Mouse (Mus musculus): Measurements from ENCODE around the gene D930048N14Rik. TPM values are rescaled to one million over a fixed set of nuclear protein-coding genes. Genes with fewer than 3 reads are reported as not detected.

Gene D930048N14Rik
- total RNA-seq, 1 experiment: 4.1 TPM

- Histone ChIP-seq H3K4me1 (ENCODE audit: control insufficient read depth in 2 of 2, insufficient read depth in 2 of 2, low read length in 2 of 2, poor library complexity in 1 of 2) (peaks cover 6 to 9% of the 10 kb centered on the region in 2 experiments; a peak in 3 of 4 replicates), H3K4me3 (ENCODE audit: insufficient read depth in 1 of 2, low read depth in 1 of 2, low read length in 2 of 2, poor library complexity in 1 of 2, severe bottlenecking in 1 of 2) (no peak overlapping the region), H3K9ac (ENCODE audit: insufficient read depth, low read depth, low read length, poor library complexity, severe bottlenecking) (no peak overlapping the region), H3K36me3 (ENCODE audit: control insufficient read depth, insufficient read depth, low read length, poor library complexity, severe bottlenecking) (no peaks in the 10 kb centered on the region), H3K9me3 (ENCODE audit: control insufficient read depth, insufficient read depth, low read depth, low read length) (peaks cover 7% of the 10 kb centered on the region), H3K27ac (ENCODE audit: insufficient read depth, low read depth, low read length, poor library complexity, severe bottlenecking) (no peak overlapping the region)
- in situ Hi-C loops (cut with MboI; ENCODE audit: low sequenced_read_pairs in 2 of 2, unreplicated experiment in 2 of 2): no loop called here
- TF ChIP-seq HCFC1 (IDR thresholded peaks at IDR 0.05; ENCODE audit: borderline replicate concordance, insufficient read depth, low read length) (no peak), CHD2 (IDR thresholded peaks at IDR 0.05; ENCODE audit: low read depth, low read length) (no peak), ZNF384 (IDR thresholded peaks at IDR 0.05; ENCODE audit: low read depth, low read length) (no peak), ZC3H11A (IDR thresholded peaks at IDR 0.05; ENCODE audit: borderline replicate concordance, low read depth, low read length) (no peak), MAFK (IDR thresholded peaks at IDR 0.05; ENCODE audit: insufficient read depth, low read depth, low read length) (no peak)
- DNase-seq (ENCODE audit: low read depth, low spot score): no peak
Observed at GRCm38 (mm10) chr11:51671376-51671775, 20.6 kb downstream of the D930048N14Rik start.

GRCm38 (mm10) chr11:51673291-51673690, 22.5 kb downstream of the D930048N14Rik start:
- Histone ChIP-seq H3K27ac (ENCODE audit: insufficient read depth, low read depth, low read length, poor library complexity, severe bottlenecking) (0 out of 2 replicates have a peak overlapping the region, but pooled peaks have one; percentile 38), H3K9me3 (ENCODE audit: control insufficient read depth, insufficient read depth, low read depth, low read length) (peaks cover 7% of the 10 kb centered on the region), H3K9ac (ENCODE audit: insufficient read depth, low read depth, low read length, poor library complexity, severe bottlenecking) (peak overlapping the region; percentile 18; the same call in 1 of the 2 replicates), H3K4me1 (ENCODE audit: control insufficient read depth in 2 of 2, insufficient read depth in 2 of 2, low read length in 2 of 2, poor library complexity in 1 of 2) (peaks cover 6 to 13% of the 10 kb centered on the region in 2 experiments; a peak in 3 of 4 replicates), H3K36me3 (ENCODE audit: control insufficient read depth, insufficient read depth, low read length, poor library complexity, severe bottlenecking) (no peaks in the 10 kb centered on the region), H3K4me3 (ENCODE audit: insufficient read depth in 1 of 2, low read depth in 1 of 2, low read length in 2 of 2, poor library complexity in 1 of 2, severe bottlenecking in 1 of 2) (no peak overlapping the region)
- no peak for TF ChIP-seq ZC3H11A (IDR thresholded peaks at IDR 0.05; ENCODE audit: borderline replicate concordance, low read depth, low read length)
- no peak for TF ChIP-seq CHD2 (IDR thresholded peaks at IDR 0.05; ENCODE audit: low read depth, low read length)
- TF ChIP-seq MAFK (IDR thresholded peaks at IDR 0.05; ENCODE audit: insufficient read depth, low read depth, low read length): no peak
- no peak for TF ChIP-seq ZNF384 (IDR thresholded peaks at IDR 0.05; ENCODE audit: low read depth, low read length)
- no peak for TF ChIP-seq HCFC1 (IDR thresholded peaks at IDR 0.05; ENCODE audit: borderline replicate concordance, insufficient read depth, low read length)
- no peak for DNase-seq (ENCODE audit: low read depth, low spot score)
- in situ Hi-C loops (cut with MboI; ENCODE audit: low sequenced_read_pairs in 2 of 2, unreplicated experiment in 2 of 2): no loop called here

- H3K4me1 ChIP-seq (ENCODE audit: control insufficient read depth in 2 of 2, insufficient read depth in 2 of 2, low read length in 2 of 2, poor library complexity in 1 of 2): peaks cover 6 to 13% of the 10 kb centered on the region in 2 experiments; a peak in 3 of 4 replicates
- no peaks in the 10 kb centered on the region for H3K36me3 ChIP-seq (ENCODE audit: control insufficient read depth, insufficient read depth, low read length, poor library complexity, severe bottlenecking)
- in situ Hi-C loops (cut with MboI; ENCODE audit: low sequenced_read_pairs in 2 of 2, unreplicated experiment in 2 of 2): no loop called here
- H3K4me3 ChIP-seq (ENCODE audit: insufficient read depth in 1 of 2, low read depth in 1 of 2, low read length in 2 of 2, poor library complexity in 1 of 2, severe bottlenecking in 1 of 2): no peak overlapping the region
- TF ChIP-seq ZNF384 (IDR thresholded peaks at IDR 0.05; ENCODE audit: low read depth, low read length) (no peak), HCFC1 (IDR thresholded peaks at IDR 0.05; ENCODE audit: borderline replicate concordance, insufficient read depth, low read length) (no peak), CHD2 (IDR thresholded peaks at IDR 0.05; ENCODE audit: low read depth, low read length) (no peak), ZC3H11A (IDR thresholded peaks at IDR 0.05; ENCODE audit: borderline replicate concordance, low read depth, low read length) (no peak), MAFK (IDR thresholded peaks at IDR 0.05; ENCODE audit: insufficient read depth, low read depth, low read length) (no peak)
- H3K9me3 ChIP-seq (ENCODE audit: control insufficient read depth, insufficient read depth, low read depth, low read length): peaks cover 4% of the 10 kb centered on the region; the same call in 1 of the 2 replicates
- DNase-seq (ENCODE audit: low read depth, low spot score): no peak
- H3K27ac ChIP-seq (ENCODE audit: insufficient read depth, low read depth, low read length, poor library complexity, severe bottlenecking): no peak overlapping the region
- H3K9ac ChIP-seq (ENCODE audit: insufficient read depth, low read depth, low read length, poor library complexity, severe bottlenecking): no peak overlapping the region
Observed at GRCm38 (mm10) chr11:51675386-51675785, 24.6 kb downstream of the D930048N14Rik start.

GRCm38 (mm10) chr11:51677737-51678418, 27.1 kb downstream of the D930048N14Rik start:
- H3K4me1 ChIP-seq (ENCODE audit: control insufficient read depth in 2 of 2, insufficient read depth in 2 of 2, low read length in 2 of 2, poor library complexity in 1 of 2): peaks cover 6 to 12% of the 10 kb centered on the region in 2 experiments; a peak in 3 of 4 replicates
- no peak overlapping the region for H3K27ac ChIP-seq (ENCODE audit: insufficient read depth, low read depth, low read length, poor library complexity, severe bottlenecking)
- no peak overlapping the region for H3K9ac ChIP-seq (ENCODE audit: insufficient read depth, low read depth, low read length, poor library complexity, severe bottlenecking)
- no peak for TF ChIP-seq MAFK (IDR thresholded peaks at IDR 0.05; ENCODE audit: insufficient read depth, low read depth, low read length)
- TF ChIP-seq CHD2 (IDR thresholded peaks at IDR 0.05; ENCODE audit: low read depth, low read length): no peak
- no peak for TF ChIP-seq HCFC1 (IDR thresholded peaks at IDR 0.05; ENCODE audit: borderline replicate concordance, insufficient read depth, low read length)
- TF ChIP-seq ZC3H11A (IDR thresholded peaks at IDR 0.05; ENCODE audit: borderline replicate concordance, low read depth, low read length): no peak
- no peak for TF ChIP-seq ZNF384 (IDR thresholded peaks at IDR 0.05; ENCODE audit: low read depth, low read length)
- no peak for DNase-seq (ENCODE audit: low read depth, low spot score)
- in situ Hi-C loops (cut with MboI; ENCODE audit: low sequenced_read_pairs in 2 of 2, unreplicated experiment in 2 of 2): no loop called here
- H3K4me3 ChIP-seq (ENCODE audit: insufficient read depth in 1 of 2, low read depth in 1 of 2, low read length in 2 of 2, poor library complexity in 1 of 2, severe bottlenecking in 1 of 2): no peak overlapping the region
- H3K36me3 ChIP-seq (ENCODE audit: control insufficient read depth, insufficient read depth, low read length, poor library complexity, severe bottlenecking): no peaks in the 10 kb centered on the region
- H3K9me3 ChIP-seq (ENCODE audit: control insufficient read depth, insufficient read depth, low read depth, low read length): no peaks in the 10 kb centered on the region
